Mouse (Mus musculus): Measurements from ENCODE around the gene Pemt. TPM values are rescaled to one million over a fixed set of nuclear protein-coding genes. Genes with fewer than 3 reads are reported as not detected.

Gene Pemt
- total RNA-seq, 2 experiments from 2014 or later = 5.3 to 6.3 TPM

DNA sequence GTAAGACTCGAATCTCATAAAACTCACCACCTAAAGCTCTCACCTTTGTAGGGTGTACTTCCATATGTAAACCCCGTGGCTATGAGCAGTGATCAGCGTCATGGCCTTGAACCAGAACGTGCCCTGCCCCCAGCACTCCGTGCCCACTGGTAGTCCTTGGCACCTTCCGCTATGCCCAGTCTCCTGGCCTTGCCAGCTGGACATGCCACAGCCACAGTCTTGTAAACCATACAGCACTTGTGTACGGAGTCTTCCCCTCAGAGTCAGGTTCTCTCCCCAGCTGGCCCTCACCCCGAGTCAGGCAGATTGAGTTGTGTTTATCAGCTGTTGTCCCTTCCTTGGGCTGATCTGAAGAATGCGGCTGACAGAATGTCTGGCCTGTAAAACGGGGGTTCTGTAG lies 12.2 kb upstream of the Pemt start:
- no peak for DNase-seq (ENCODE audit: low spot score in 2 of 2)

DNA sequence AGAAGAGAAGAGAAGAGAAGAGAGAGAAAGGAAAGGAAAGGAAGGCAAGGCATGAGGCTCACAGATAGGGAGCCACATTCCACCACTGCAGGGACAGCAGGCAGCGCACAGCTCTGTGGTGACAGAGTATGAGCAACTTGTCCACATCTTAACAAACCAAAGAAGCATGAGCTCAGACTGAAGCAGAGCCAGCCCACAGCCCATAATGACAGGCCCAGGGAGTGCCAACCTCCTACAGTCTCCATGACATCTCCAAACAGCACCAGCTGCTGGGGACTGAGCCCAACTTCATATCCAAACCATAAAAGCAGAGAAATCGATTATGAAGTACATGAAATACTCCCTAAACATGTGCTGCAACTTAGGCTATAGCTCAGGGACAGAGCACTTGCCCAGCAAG lies 11.7 kb upstream of the Pemt start:
- DNase-seq (ENCODE audit: low spot score in 2 of 2) = peak; percentile 52 to 57

DNA sequence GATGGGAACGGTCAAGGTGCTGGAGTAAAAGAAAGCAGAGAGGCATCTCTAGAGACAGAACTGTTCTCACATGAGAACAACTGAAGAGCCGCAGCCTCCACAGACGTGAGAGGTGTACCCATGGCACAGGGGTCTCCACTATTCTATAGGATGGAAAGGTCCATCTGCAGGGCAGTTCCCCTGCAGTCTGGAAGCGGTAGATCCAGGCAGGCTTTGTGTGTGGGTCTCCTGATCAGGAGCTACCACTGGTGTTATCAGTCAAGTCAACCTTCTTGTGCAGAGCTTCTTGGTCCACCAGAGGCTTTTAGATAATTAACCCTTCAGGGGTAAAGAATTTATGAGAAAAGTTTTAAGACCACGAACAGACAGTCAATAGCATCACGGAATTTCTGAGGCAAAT lies 10.2 kb upstream of the Pemt start:
- DNase-seq (ENCODE audit: low spot score in 2 of 2) = no peak

DNA sequence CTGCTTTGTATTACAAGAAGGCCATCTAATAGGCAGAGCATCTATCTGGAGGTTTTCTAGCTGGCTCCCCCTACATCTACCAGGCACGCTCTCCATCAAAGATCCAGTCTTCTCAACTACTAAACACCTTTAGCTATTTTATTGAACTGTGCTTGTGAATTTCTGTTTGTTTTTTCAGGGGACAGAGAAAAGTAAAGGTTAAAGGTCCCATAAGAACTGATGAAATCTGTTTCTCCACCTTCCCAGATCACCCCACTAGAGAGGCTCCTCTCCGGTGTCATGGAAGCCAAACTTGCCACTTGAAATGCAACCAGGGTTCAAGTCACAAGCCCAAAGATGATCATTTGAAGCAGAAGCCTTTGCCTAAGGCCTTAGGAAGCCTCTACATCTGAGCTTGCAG lies 2.6 kb upstream of the Pemt start:
- DNase-seq (ENCODE audit: low spot score in 2 of 2) = no peak

DNA sequence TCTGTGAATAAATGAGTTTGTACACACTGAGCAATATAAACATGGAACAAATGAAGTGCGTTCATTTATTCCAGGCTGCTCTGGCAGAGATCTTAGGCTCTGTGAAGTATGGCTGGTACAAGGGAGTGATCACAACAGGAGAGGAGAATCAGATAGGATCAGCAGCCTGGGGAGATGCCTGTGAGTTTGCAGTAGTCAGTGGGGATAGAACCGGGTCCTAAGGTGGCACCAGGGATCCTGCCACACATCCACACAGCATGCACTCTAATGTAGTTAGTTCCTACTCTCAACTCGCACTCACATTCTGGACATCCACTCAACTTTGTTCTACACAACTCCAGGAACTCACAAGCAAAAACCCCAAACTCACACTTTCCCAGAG lies 622 bp downstream of the Pemt start:
- no peak for DNase-seq (ENCODE audit: low spot score in 2 of 2)

DNA sequence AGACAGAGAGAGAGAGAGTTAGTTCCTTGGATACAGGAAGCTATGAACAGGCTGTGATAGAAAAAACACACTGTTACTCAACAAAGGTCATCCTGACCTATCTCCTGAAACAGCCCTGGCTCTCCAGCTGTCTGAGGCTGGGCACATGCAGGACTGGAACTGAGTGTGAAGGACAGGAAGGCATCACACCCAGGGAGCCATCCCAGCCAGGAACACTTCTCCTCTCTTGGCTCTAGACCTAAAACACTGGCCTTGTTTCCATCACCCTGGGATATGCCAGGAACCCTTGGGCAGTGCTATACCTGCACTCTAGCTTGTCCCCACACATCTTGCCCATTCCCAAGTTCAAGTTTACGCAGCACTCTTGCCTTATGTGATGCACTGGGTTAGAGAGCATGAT lies 1.5 kb downstream of the Pemt start:
- no peak for DNase-seq (ENCODE audit: low spot score in 2 of 2)

DNA sequence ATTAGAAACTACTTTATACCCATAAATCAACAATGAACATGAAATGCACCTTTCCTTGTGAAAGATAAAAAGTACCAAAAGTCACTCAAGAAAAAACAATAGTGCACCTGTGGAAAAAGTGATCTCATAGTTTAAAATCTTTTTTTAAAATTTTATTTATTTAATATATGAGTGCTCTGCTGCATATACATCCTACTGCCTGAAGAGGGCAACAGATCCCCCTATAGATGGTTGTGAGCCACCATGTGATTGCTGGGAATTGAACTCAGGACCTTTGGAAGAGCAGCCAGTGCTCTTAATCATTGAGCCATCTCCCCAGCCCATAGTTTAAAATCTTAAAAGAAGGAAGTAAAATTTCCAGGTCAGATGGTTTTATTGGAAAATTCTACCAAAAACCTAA lies 4.0 kb downstream of the Pemt start:
- DNase-seq (ENCODE audit: low spot score in 2 of 2) = no peak

DNA sequence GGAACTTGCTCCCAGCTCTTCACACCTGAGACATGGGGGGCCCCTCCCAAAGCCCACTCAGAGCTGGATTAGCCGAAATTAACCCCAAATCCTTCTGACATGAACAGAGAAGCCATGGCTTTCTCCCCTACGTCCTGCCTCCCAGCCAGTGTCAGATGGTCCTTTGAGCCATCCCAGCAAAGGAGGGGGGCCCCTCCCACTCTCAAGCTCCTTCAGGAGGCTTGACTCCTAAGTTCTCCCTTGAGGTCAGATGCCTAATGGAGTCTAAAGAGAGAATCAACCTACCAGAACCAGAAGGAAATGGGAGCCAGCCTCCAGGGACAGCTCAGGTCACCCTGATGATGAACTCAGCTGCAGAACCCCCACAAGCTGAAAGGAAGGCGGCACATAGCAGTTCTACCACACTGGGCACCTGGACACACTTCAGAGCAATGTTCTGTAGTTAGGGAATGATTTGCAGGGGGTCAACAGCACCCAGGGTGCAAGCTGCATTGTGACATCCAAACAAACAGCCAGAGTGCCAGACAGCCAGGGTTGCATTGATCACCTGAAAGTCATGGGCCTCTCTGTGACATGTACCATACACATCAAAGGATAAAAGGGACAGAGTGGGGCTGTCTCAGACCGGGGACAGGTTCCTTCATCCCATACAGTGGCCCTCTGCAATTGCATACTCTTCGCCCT lies 9.6 kb downstream of the Pemt start:
- DNase-seq (ENCODE audit: low spot score in 2 of 2) = no peak

DNA sequence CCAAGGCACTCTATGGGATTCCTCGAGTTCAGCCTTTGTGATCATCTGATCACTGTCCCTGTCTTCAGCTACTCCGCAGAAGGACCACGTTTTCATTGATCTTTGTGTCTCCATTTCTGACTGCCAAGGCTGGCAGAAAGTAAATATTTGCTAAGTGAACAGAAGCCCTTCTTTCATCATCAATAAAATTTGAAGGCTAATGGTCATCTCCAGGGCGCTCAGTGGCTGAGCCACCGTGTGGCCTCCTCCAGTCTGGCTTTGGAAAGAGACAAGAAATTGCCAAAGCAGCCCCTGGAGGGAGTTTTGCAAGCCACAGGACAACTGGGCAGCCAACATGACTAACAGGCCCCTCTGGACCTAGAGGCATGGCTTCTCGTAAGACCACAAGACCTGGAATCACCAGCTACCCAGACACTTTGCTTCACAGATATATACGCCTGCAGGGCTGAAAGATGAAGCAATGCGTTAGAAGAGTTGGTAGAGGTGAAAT lies 11.3 kb downstream of the Pemt start:
- no peak for DNase-seq (ENCODE audit: low spot score in 2 of 2)

DNA sequence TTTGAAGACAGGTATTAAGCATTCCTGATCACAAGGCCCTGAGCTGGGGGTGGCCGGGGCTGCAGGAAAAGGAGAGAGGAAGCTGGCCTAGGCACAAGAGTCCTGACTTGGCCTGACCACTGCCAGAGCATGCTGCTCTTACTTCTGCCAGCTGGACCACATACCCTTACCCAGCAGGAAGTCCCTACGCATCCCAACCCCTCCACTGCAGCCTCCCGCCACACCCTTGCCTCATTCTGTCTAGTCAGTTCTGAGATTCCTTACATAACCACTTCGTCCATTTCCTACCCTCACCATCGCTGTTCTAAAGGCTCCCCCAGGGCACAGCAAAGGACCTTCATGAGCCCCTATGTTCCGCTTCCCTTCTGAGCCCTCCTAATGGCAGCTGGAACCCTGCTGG lies 12.0 kb downstream of the Pemt start:
- DNase-seq (ENCODE audit: low spot score in 2 of 2) = no peak

DNA sequence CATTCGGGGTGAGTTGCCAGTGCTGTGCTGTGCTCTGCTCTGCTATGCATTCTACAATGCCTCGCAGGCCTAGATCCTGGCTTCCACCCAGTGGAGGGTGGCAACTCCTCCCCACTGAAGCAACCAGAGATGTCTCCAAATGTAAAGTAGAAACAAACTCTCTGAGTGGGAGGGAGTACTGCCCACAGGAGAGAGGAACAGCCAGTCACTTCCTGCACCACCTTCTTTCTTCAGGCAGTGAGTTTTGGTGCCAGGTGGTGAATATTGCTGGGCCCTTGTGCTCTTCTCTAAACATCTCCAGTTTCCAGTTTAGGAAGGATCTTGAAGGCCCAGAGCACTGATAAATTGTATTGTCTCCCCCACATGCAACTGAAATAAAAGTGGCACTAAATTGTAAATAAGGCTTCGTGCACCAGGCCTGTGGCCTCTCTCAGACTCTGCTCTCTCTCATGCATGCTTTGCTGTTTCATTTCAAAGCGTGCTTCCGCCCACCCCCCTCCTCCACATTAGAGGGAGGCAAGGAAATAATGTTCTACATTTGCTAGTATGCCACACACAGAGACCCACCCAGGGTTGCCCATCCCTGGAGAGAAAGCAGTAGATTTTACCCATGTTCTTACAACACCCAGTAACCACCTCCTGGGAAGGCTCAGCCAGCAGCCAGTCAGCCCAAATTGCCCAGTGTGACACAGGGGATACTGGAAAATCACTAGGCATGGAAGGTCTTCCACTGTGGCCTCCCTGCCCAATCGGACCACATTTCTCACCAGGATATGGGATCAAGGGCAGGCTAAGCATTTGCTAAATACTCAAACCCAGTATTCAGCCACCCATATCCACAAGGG lies 13.5 kb downstream of the Pemt start:
- no peak for DNase-seq (ENCODE audit: low spot score in 2 of 2)

DNA sequence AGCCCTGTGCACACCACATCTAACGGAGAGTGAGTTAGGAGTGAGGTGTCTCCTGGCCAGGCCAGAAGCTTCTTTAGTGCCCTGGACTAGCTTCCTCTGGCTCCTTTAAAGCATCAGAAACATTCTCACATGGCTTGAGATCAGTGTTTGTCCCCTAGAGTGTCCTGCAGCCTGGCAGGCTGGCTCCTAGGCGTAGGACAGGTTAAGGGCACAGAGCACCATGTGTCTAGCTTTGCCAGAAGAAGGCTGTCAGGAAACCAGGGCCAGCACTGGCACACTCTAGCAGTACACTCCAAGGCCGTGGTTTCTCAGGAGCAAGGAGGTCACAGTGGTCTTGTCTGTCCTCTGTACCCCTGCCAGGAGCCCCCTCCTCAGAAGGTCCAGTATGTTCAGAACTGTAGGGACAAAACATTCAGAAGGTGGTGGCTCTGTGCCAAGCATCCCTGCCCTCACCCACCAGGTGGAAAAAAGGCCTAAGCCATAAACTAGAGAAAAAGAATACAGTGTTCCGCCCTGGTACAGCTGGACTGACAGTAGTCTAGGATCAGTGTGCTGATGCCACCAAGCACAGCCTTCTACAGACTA lies 15.4 kb downstream of the Pemt start:
- no peak for DNase-seq (ENCODE audit: low spot score in 2 of 2)

DNA sequence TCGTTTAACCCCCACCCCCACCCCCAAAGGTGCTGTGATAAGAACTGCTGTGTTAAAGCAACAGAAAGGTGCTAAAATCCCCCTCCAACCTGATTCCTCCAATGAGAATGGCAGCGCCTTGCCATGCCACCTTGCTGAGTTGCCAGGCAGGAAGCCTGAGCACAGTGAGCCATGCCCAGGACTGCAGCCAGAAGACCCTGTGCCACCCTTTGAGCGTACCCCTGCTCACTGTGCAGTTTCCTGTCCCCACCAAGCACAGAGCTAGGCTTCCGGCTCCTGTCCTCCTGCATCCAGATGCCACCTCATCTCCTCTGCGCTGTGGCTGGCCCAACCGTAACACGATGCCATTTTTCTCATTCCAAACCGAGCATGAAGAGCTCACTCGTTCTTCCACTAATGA lies 16.3 kb downstream of the Pemt start:
- DNase-seq (ENCODE audit: low spot score in 2 of 2) = no peak

DNA sequence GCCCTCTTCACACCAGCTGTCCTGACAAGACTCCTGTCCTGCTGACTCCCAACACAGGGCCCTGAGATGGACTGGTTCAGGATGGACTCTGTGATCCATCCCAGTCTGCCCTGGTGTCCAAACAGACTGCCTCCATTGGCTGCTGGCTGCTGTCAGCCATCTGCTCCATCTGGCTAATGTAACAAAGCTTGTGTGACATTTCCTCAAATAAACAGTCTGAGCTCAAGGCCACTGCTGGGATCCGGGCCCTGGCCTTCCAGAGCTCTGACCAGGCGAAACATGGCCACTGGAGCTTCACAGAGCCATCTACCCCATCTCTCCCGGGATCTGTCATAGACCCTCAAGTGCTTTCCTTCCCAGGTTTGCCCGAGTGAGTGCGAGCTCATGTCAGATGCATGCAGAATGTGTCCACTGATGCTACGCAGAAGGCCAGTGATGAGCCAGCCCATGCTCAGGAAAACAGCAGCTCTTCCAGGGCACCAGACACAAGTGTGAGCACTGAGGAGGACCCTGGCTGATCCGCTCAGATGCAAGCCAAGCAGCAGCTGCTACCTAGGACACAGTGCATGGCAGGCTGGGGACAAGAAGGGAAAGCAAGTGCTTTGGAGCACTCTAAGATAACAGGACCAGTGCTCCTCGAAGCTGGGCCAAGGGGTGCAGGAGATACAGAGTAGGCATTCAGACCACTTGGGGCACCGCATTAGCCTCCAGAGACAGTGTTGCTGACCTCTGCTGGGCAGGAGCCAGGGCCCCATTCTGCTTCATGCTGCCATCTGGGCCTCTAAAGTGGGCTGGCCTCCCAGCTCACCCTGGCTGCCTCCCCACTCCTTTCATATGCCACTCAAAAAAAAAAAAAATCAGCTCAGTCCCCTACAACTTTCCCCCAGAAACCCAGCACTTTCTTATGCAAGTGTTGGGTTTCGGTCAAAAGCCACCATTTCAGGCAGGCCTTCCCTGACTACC lies 18.1 kb downstream of the Pemt start:
- DNase-seq (ENCODE audit: low spot score in 2 of 2) = peak; percentile 37 to 47

DNA sequence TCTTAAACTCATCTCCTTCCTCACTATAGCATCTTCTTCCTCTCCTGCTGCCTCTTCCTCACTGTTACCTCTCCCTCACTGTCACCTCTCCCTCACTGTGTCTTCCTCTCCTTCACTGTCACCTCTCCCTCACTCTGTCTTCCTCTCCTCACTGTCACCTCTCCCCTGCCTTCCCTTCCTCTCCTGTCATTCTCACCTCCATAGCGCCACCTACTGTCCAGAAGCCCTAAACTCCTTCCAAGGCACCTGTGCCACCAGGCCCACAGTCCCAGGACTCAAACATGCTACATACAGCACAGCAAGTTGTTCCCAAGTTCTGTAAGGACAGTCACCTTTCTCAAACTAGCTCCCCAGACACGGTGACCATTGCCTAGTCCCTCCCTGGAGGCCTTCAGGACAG lies 19.0 kb downstream of the Pemt start:
- peak; percentile 73 to 81 for DNase-seq (ENCODE audit: low spot score in 2 of 2)

DNA sequence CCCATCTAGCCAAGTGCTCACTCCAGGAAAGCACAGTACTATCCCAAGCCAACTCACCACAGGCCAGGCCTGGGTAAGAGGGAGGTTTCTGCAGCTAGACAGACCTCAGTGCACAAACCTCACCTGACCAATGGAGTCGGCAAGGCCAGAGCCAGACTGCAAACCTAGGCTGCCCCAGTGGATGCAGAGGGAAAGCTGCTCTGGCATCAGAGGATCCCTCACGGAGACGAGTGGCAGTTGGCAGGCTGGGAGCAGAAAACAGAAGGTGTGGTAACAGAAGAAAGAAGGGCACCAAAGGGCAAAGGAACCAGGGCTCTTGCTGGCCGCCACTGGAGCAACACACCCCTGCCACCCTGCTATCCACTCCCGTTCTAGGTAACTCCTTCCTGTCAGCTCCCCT lies 20.1 kb downstream of the Pemt start:
- DNase-seq (ENCODE audit: low spot score in 2 of 2) = no peak

DNA sequence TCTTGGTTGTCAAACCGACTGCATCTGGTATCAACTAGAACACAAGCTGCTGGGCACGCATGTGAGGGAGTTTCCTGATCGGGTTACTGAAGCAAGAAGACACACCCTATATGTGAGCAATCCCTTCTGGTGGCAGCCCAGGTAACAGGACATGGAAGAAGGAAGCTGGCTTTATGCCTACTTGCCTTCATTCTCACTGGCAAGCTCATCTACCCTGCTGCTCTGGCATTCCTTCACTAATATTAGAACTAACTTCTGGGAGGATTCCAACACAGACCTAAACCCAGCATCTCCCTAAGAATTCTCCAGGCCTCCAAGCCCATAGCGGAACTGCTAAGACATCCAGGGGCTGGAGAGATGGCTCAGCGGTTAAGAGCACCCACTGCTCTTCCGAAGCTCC lies 25.1 kb downstream of the Pemt start:
- DNase-seq (ENCODE audit: low spot score in 2 of 2) = no peak

DNA sequence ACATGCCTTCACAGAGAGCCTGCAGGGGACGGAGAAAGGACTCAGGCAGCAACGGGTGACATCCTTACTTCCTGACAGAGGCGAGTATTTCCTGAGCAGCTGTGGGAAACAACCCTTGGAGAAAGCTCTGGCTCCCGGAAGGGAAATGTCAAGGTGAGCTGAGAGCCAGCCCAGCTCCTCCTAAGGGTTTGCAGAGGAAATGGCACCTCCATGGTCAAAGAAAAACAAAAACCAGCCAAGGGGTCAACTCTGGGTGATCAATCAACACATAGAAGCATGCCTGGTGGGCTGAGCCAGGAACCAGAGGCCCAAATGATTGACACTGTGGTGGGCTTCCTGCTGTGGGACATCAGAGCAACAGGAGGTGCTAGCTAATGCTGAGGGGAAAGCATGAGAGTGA lies 29.6 kb downstream of the Pemt start:
- no peak for DNase-seq (ENCODE audit: low spot score in 2 of 2)

DNA sequence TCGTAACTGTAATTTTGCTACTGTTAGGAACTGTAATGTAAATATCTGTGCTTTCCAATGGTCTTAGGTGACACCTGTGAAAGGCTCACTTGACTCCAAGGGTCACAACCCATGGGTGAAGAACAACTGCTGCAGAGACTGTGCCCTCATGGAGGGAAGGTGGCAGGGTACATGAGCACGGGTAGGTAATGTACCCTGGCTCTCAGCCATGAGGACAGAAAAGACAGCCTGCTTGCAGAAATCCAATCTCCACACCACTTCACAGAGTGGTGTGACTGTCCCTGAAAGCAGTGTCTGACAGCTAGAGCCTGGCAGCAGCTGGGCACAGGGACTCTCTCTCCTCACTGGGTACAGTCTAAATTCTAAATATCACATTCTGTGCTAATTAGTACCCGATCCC lies 34.8 kb downstream of the Pemt start:
- DNase-seq (ENCODE audit: low spot score in 2 of 2) = no peak

DNA sequence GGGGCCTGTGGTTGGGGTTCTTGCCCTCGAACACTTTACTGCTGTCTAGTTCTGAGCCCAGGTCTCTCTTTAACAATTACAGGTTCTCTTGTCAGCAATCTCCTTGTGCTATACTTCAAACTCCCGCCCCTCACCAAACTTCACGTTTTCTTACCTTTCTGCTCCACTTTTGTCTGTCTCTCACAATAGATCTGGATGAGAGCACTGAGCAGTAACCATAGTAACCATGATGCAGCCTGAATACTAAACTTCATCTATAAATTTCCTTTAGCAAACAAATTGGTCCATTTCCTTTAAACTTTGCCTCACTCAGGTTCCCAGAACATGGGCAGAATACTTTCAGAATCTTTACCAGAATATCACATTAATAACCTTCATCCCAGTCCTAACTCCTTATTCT lies 36.8 kb downstream of the Pemt start:
- DNase-seq (ENCODE audit: low spot score in 2 of 2) = no peak

DNA sequence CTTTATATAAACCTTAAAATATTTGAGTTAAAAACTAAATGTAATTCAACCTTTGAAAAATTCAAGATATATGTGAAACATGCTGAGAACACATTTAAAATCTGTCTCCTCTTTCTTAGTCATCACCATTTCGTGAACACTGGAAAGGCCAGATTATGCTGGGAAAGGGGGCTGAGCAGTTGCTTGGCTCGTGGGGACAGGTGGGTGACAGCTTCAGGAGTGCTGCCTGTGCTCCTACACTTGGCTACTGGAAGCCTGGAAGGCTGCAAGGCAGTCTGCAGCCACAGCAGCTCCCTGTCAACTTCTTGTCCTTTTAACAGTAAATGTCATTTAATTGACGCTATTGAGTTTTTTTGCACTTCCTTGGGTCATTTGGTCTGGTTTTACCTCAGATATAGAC lies 40.4 kb downstream of the Pemt start:
- DNase-seq (ENCODE audit: low spot score in 2 of 2) = no peak
